Mouse (Mus musculus): ENCODE measurements around the gene Art1.

The Art1 gene

GRCm38 (mm10) chr7:102101487-102101886 lies at the start of gene Art1:
Art1 (plus strand) TSS chr7:102101743.
- DNase-seq: no peak

GRCm38 (mm10) chr7:102061353-102061752 lies 40.2 kb upstream of the Art1 start:
- no peak for DNase-seq

GRCm38 (mm10) chr7:102062203-102062602 lies 39.3 kb upstream of the Art1 start:
- no peak for DNase-seq

- DNase-seq: no peak
These were observed 37.7 kb upstream of the Art1 start for GRCm38 (mm10) chr7:102063891-102064290.

- DNase-seq: no peak
These were observed 36.9 kb upstream of the Art1 start for GRCm38 (mm10) chr7:102064655-102065045.

GRCm38 (mm10) chr7:102065046-102065891 lies 36.3 kb upstream of the Art1 start, which contains the start of the genes Rnf121, Xndc1 and Xntrpc:
Rnf121 (minus strand) TSS chr7:102065469.
Xndc1 (plus strand) TSS chr7:102065511.
Xntrpc (plus strand) TSS chr7:102065713.
- DNase-seq: peak; percentile 94

GRCm38 (mm10) chr7:102066363-102066762 lies 35.2 kb upstream of the Art1 start:
- DNase-seq: no peak

- peak; percentile 31 for DNase-seq
These were observed 24.7 kb upstream of the Art1 start for GRCm38 (mm10) chr7:102076714-102077296.

GRCm38 (mm10) chr7:102078517-102078916 lies 23.0 kb upstream of the Art1 start:
- peak; percentile 63 for DNase-seq

- DNase-seq: no peak
These were observed 21.2 kb upstream of the Art1 start for GRCm38 (mm10) chr7:102080311-102080710.

GRCm38 (mm10) chr7:102081784-102082183 lies 19.8 kb upstream of the Art1 start:
- DNase-seq: no peak

GRCm38 (mm10) chr7:102082816-102083215 lies 18.7 kb upstream of the Art1 start, which contains the start of gene Trpc2:
Trpc2 (plus strand) TSS chr7:102083116.
- DNase-seq: no peak

GRCm38 (mm10) chr7:102084041-102084696 lies 17.4 kb upstream of the Art1 start:
- no peak for DNase-seq

- no peak for DNase-seq
These were observed 14.2 kb upstream of the Art1 start for GRCm38 (mm10) chr7:102087336-102087735.

GRCm38 (mm10) chr7:102099760-102100661 lies 1.5 kb upstream of the Art1 start:
- DNase-seq: peak; percentile 70

- DNase-seq: no peak
These were observed 675 bp upstream of the Art1 start for GRCm38 (mm10) chr7:102100868-102101267.

GRCm38 (mm10) chr7:102102241-102102640 lies 698 bp downstream of the Art1 start:
- DNase-seq: no peak

GRCm38 (mm10) chr7:102102696-102103095 lies 1.2 kb downstream of the Art1 start:
- no peak for DNase-seq

GRCm38 (mm10) chr7:102103555-102103954 lies 2.0 kb downstream of the Art1 start:
- no peak for DNase-seq

GRCm38 (mm10) chr7:102104126-102104525 lies 2.6 kb downstream of the Art1 start:
- peak; percentile 57 for DNase-seq

GRCm38 (mm10) chr7:102106700-102107141 lies 5.2 kb downstream of the Art1 start:
- no peak for DNase-seq

- DNase-seq: no peak
These were observed 6.7 kb downstream of the Art1 start for GRCm38 (mm10) chr7:102108206-102108605.

All from lung, postnatal 36 days (tissue).